In genomic region chr2:154426188-154426904, GRCm38 (mm10) we compare ENCODE assay signal across 8 mouse cellular contexts. TPM values are rescaled to one million over a fixed set of nuclear protein-coding genes. Genes with fewer than 3 reads are reported as not detected.
DNase-seq lines count a peak whose midpoint lies in the region; ATAC-seq lines count a peak whose summit lies in the region.

No protein-coding gene starts in this region.

- 6% methylated on average over 24 of the region's 25 CpGs for WGBS in heart, embryonic 15.5 days
- 1% methylated on average over 25 of the region's 25 CpGs for WGBS in midbrain, embryonic 12.5 days

- no peaks in the 10 kb centered on the region for H3K9me3 ChIP-seq in heart, embryonic 15.5 days (replicated peaks)
- H3K9me3 ChIP-seq in midbrain, embryonic 12.5 days, result no peaks in the 10 kb centered on the region

- H3K36me3 ChIP-seq in heart, embryonic 15.5 days, result no peaks in the 10 kb centered on the region
- no peaks in the 10 kb centered on the region for H3K36me3 ChIP-seq in midbrain, embryonic 12.5 days

- H3K27me3 ChIP-seq in heart, embryonic 15.5 days, result no peaks in the 10 kb centered on the region
- no peaks in the 10 kb centered on the region for H3K27me3 ChIP-seq in midbrain, embryonic 12.5 days

- peaks cover 11% of the 10 kb centered on the region for H3K4me1 ChIP-seq in heart, embryonic 15.5 days (replicated peaks)
- H3K4me1 ChIP-seq in midbrain, embryonic 12.5 days, result peaks cover 32% of the 10 kb centered on the region

- 0 out of 2 replicates have a peak, but pooled peaks have one; percentile 41 for ATAC-seq in heart, embryonic 15.5 days (replicated peaks; ENCODE audit: insufficient number of reproducible peaks, insufficient read depth, low FRiP score, low read depth)
- peak; percentile 52 for ATAC-seq in granulocyte monocyte progenitor cell, adult 5-6 weeks (replicated peaks; ENCODE audit: poor library complexity, severe bottlenecking)
- ATAC-seq in midbrain, embryonic 12.5 days (ENCODE audit: low FRiP score, low read depth), result peak; percentile 91

- H3K4me2 ChIP-seq in heart, embryonic 15.5 days, result peak overlapping the region; percentile 85
- H3K4me2 ChIP-seq in midbrain, embryonic 12.5 days (replicated peaks), result peak overlapping the region; percentile 58

- peak overlapping the region; percentile 69 for H3K9ac ChIP-seq in heart, embryonic 15.5 days
- peak overlapping the region; percentile 63 for H3K9ac ChIP-seq in midbrain, embryonic 12.5 days (replicated peaks)

- no peak for DNase-seq in heart, adult 8-10 months (ENCODE audit: low spot score)
- peak; percentile 89 for DNase-seq in WW6 (ENCODE audit: low read depth, low spot score)
- no peak for DNase-seq in frontal cortex, postnatal 10 days (ENCODE audit: low spot score in 2 of 2)
- DNase-seq in c-Kit-positive CD71-positive TER-119-positive erythroid progenitor cells, embryonic 14.5 days (ENCODE audit: low spot score), result no peak
- DNase-seq in urinary bladder, postnatal 14 days (ENCODE audit: low spot score), result no peak

- H3K4me3 ChIP-seq in heart, embryonic 15.5 days, result peak overlapping the region; percentile 53
- peak overlapping the region; percentile 37 for H3K4me3 ChIP-seq in midbrain, embryonic 12.5 days

- H3K27ac ChIP-seq in heart, embryonic 15.5 days, result peak overlapping the region; percentile 69
- peak overlapping the region; percentile 98 for H3K27ac ChIP-seq in midbrain, embryonic 12.5 days (replicated peaks)

RNA-seq across cellular contexts. Expression of gene Cbfa2t2, which starts 9.9 kb away (rescaled TPM):
- polyA plus RNA-seq in heart, embryonic 15.5 days (2015; fragmentation: Nextera tagmentation; extraction: Ambion mirVana), result 25.9 and 31.0 TPM in 2 replicates
- total RNA-seq in heart, adult 8-10 months (2022), result 10 to 100 TPM; 11.6 to 22.2 (median 16.0) TPM
- total RNA-seq in granulocyte monocyte progenitor cell, adult 5-6 weeks (2014; fragmentation: Nextera tagmentation), result 13.3 and 14.7 TPM in 2 replicates
- 12.1 and 13.0 TPM in 2 replicates for total RNA-seq in granulocyte monocyte progenitor cell, adult 5-6 weeks (2017)
- polyA plus RNA-seq in midbrain, embryonic 12.5 days (2016; fragmentation: Nextera tagmentation; extraction: Ambion mirVana), result 91.8 and 94.9 TPM in 2 replicates

RNA-seq across cellular contexts. Expression of gene Snta1, which starts 18.4 kb away (rescaled TPM):
- 53.2 and 54.3 TPM in 2 replicates for polyA plus RNA-seq in heart, embryonic 15.5 days (2015; fragmentation: Nextera tagmentation; extraction: Ambion mirVana)
- 10 to 100 TPM; 69.1 to 74.1 (median 72.8) TPM for total RNA-seq in heart, adult 8-10 months (2022)
- 0.56 TPM in 1 of 2 replicates, not detected in the other for total RNA-seq in granulocyte monocyte progenitor cell, adult 5-6 weeks (2014; fragmentation: Nextera tagmentation)
- total RNA-seq in granulocyte monocyte progenitor cell, adult 5-6 weeks (2017), result 0.04 TPM in 1 of 2 replicates, not detected in the other
- polyA plus RNA-seq in midbrain, embryonic 12.5 days (2016; fragmentation: Nextera tagmentation; extraction: Ambion mirVana), result 7.1 and 8.6 TPM in 2 replicates

RNA-seq across cellular contexts. Expression of gene Cdk5rap1, which starts 53.5 kb away (rescaled TPM):
- 13.6 and 14.8 TPM in 2 replicates for polyA plus RNA-seq in heart, embryonic 15.5 days (2015; fragmentation: Nextera tagmentation; extraction: Ambion mirVana)
- 10 to 100 TPM; 17.0 to 21.7 (median 20.5) TPM for total RNA-seq in heart, adult 8-10 months (2022)
- 10.7 and 15.4 TPM in 2 replicates for total RNA-seq in granulocyte monocyte progenitor cell, adult 5-6 weeks (2014; fragmentation: Nextera tagmentation)
- 15.6 and 16.1 TPM in 2 replicates for total RNA-seq in granulocyte monocyte progenitor cell, adult 5-6 weeks (2017)
- 14.3 and 15.4 TPM in 2 replicates for polyA plus RNA-seq in midbrain, embryonic 12.5 days (2016; fragmentation: Nextera tagmentation; extraction: Ambion mirVana)

Comparison
In these comparisons a context has a peak if more than half of its experiments do, and no peak if none do; other contexts are left out.
1. ATAC-seq: peak in every context shown above with its lines; median percentile 91 in midbrain, embryonic 12.5 days; 52 in granulocyte monocyte progenitor cell, adult 5-6 weeks; 41 in heart, embryonic 15.5 days.
2. RNA of gene Snta1, which starts 18.4 kb away (total RNA-seq): 69.1 to 74.1 TPM in heart, adult 8-10 months; 0.04 to 0.56 TPM in granulocyte monocyte progenitor cell, adult 5-6 weeks; every median in the first group is over 10 times any median in the second.